Mouse (Mus musculus): ENCODE measurements at regions not wholly inside any gene's neighbourhood (a gene's known extent, or its start where the extent isn't known, plus 50 kb on each side); places are given as distances from the start of the nearest gene placed in this dataset.
"Not testable (repeated sequence)": the region's sequence is repeated elsewhere in the genome, so short reads cannot be mapped to it uniquely, and the experiment has no call there.

GRCm38 (mm10) chr3:147736673-147737439, 884.7 kb downstream of the Ttll7 start:
- DNase-seq (ENCODE audit: extremely low read depth, insufficient read length, low spot score): no peak

- DNase-seq (ENCODE audit: extremely low read depth, insufficient read length, low spot score): no peak
Measured at GRCm38 (mm10) chr3:147716391-147716790, 864.2 kb downstream of the Ttll7 start.

- DNase-seq (ENCODE audit: extremely low read depth, insufficient read length, low spot score): no peak
Measured at GRCm38 (mm10) chr3:147707401-147707801, 855.2 kb downstream of the Ttll7 start.

GRCm38 (mm10) chr3:147683730-147684129, 831.6 kb downstream of the Ttll7 start:
- peak; percentile 45 for DNase-seq (ENCODE audit: extremely low read depth, insufficient read length, low spot score)

GRCm38 (mm10) chr3:147680299-147680698, 828.1 kb downstream of the Ttll7 start:
- DNase-seq (ENCODE audit: extremely low read depth, insufficient read length, low spot score): no peak

GRCm38 (mm10) chr3:147662572-147662971, 810.4 kb downstream of the Ttll7 start:
- no peak for DNase-seq (ENCODE audit: extremely low read depth, insufficient read length, low spot score)

- no peak for DNase-seq (ENCODE audit: extremely low read depth, insufficient read length, low spot score)
Measured at GRCm38 (mm10) chr3:147652849-147653248, 800.7 kb downstream of the Ttll7 start.

GRCm38 (mm10) chr3:147635486-147635885, 783.3 kb downstream of the Ttll7 start:
- DNase-seq (ENCODE audit: extremely low read depth, insufficient read length, low spot score): not testable (repeated sequence)

GRCm38 (mm10) chr3:147631151-147631550, 779.0 kb downstream of the Ttll7 start:
- no peak for DNase-seq (ENCODE audit: extremely low read depth, insufficient read length, low spot score)

- no peak for DNase-seq (ENCODE audit: extremely low read depth, insufficient read length, low spot score)
Measured at GRCm38 (mm10) chr3:147583697-147584315, 731.6 kb downstream of the Ttll7 start.

- no peak for DNase-seq (ENCODE audit: extremely low read depth, insufficient read length, low spot score)
Measured at GRCm38 (mm10) chr3:147571850-147572249, 719.7 kb downstream of the Ttll7 start.

GRCm38 (mm10) chr3:147545329-147546006, 693.3 kb downstream of the Ttll7 start:
- DNase-seq (ENCODE audit: extremely low read depth, insufficient read length, low spot score): no peak

GRCm38 (mm10) chr3:147542285-147542684, 690.1 kb downstream of the Ttll7 start:
- no peak for DNase-seq (ENCODE audit: extremely low read depth, insufficient read length, low spot score)

- no peak for DNase-seq (ENCODE audit: extremely low read depth, insufficient read length, low spot score)
Measured at GRCm38 (mm10) chr3:147537584-147537983, 685.4 kb downstream of the Ttll7 start.

GRCm38 (mm10) chr3:147532196-147532595, 680.0 kb downstream of the Ttll7 start:
- peak; percentile 9 for DNase-seq (ENCODE audit: extremely low read depth, insufficient read length, low spot score)

GRCm38 (mm10) chr3:147531608-147532180, 679.5 kb downstream of the Ttll7 start:
- DNase-seq (ENCODE audit: extremely low read depth, insufficient read length, low spot score): no peak

All from 3134 (cell line).